Mouse (Mus musculus) induced T-regulatory cell, adult 2 months (primary cell): ENCODE data around the gene Olfr593.
"Not testable (repeated sequence)": the region's sequence is repeated elsewhere in the genome, so short reads cannot be mapped to it uniquely, and the experiment has no call there.

Source experiments
- DNase-seq: peaks from one replicate; pipeline ENCODE4 v3.0.0-alpha.2; 2012; ENCODE audit warnings: low read depth

Olfr593 gene

GRCm38 (mm10) chr7:103211562-103211961, at the start of gene Olfr593:
Gene Olfr593, plus strand, starts transcription at chr7:103211862.
- no peak for DNase-seq

GRCm38 (mm10) chr7:103169697-103170096, 42.0 kb upstream of the Olfr593 start:
- DNase-seq = no peak

DNA sequence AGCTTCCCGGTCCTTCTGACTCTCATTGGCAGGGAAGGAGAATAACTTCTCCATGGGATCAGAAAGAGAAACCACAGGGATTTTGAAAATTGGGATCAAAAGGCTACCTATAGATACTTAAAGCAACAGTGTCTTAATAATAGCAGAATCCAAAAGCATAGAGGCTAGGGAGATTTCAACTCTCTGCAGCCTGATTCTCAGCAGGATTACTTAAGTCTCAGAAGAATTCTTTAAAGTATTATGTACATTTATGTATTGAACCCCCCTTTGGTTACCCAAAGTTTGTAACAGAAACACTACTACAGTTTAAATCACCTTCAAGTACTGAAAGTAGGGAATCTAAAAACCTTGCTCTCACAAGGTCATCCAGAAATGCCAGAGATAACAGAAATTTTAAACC, 33.4 kb upstream of the Olfr593 start, which contains the start of gene Olfr591:
Gene Olfr591 (minus strand): TSS at position 101 of the 400 bp plus-strand sequence.
- DNase-seq = no peak

DNA sequence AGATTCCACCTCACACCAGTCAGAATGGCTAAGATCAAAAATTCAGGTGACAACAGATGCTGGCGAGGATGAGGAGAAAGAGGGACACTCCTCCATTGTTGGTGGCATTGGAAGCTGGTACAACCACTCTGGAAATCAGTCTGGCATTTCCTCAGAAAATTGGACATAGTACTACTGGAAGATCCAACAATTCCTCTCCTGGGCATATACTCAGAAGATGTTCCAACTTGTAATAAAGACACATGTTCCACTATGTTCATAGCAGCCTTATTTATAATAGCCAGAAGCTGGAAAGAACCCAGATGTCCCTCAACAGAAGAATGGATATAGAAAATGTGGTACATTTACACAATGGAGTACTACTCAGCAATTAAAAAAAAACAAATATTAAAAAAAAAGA, 27.2 kb upstream of the Olfr593 start, which contains the start of gene Olfr592:
Gene Olfr592 (plus strand): TSS at position 301 of the 400 bp plus-strand sequence.
- DNase-seq = not testable (repeated sequence)

DNA sequence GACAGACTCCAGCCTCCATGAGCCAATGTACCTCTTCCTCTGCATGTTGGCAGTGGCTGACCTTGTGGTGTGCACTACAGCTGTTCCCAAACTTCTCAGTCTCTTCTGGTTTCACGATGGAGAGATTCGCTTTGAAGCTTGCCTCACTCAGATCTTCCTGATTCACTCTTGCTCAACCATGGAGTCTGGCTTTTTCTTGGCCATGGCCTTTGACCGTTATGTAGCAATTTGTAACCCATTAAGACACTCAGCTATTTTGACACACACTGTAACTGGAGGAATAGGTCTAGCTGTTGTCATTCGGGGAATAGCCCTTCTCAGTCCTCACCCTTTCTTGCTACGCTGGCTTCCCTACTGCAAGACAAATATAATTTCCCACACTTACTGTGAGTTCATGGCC, 388 bp downstream of the Olfr593 start:
- DNase-seq = not testable (repeated sequence)

DNA sequence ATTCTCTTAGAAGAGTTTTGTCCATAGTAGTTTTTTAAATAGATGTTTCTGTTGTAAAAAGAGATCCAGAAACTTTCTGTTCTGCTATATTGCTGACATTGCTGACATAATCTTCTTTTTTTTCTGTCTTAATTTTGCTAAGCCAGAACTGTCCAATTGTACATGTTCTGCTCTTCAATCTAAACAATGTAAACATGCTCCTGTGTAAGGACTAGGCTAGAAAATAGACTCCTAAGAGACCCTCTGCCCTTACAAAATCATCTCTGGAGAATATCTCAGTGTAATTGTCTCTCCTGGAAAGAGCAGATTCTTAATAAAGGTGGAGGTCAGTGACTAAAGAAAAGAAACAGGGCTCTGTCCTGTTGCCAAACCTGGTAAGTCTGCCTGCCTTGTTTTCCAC, 5.0 kb downstream of the Olfr593 start, which contains the start of gene Olfr594:
Gene Olfr594 (plus strand): TSS at position 301 of the 400 bp plus-strand sequence.
- DNase-seq = no peak

DNA sequence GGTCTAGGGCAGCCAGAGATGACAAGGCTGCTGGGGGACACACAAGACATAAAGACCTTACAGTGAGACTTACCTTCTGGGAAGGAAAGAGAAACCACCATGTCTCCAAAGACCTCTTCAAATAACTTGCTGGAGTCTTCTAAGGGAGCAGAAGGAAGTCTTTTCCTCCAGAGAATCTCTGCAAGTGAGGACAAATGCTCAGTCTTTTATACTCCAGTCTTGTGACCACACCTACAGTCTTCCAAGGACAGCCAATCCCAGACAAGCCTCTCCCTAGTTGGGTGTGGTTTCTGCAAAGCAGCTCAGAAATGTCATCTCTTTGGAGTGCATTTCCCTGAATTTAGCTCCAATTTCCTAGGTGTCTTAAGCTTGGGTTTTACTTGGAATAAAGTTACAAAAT, 40.7 kb downstream of the Olfr593 start, which contains the start of gene Usp17ld:
Gene Usp17ld (minus strand): TSS at position 101 of the 400 bp plus-strand sequence.
- DNase-seq = not testable (repeated sequence)
